Mouse (Mus musculus) erythroblast, embryonic 14.5 days (primary cell): ENCODE results near the gene Adat1. TPM values are rescaled to one million over a fixed set of nuclear protein-coding genes. Genes with fewer than 3 reads are reported as not detected.
A peak's percentile ranks its signal among the peaks of the same experiment; 100 is the strongest.

Experiments
- H3K27me3 ChIP-seq: 2 replicates; pipeline ENCODE4 v1.6.1; 2012; ENCODE audit warnings: inconsistent platforms; ENCODE audit not compliant: control insufficient read depth
- H3K36me3 ChIP-seq: 2 replicates; pipeline ENCODE4 v1.6.1; 2012; ENCODE audit warnings: mild to moderate bottlenecking, inconsistent platforms; ENCODE audit not compliant: control insufficient read depth
- H3K4me1 ChIP-seq: 2 replicates; pipeline ENCODE4 v1.6.1; 2012; ENCODE audit warnings: inconsistent platforms; ENCODE audit not compliant: control insufficient read depth
- H3K4me3 ChIP-seq: replicated peaks from 2 replicates; pipeline ENCODE3; 2012; ENCODE audit warnings: moderate library complexity, mild to moderate bottlenecking, inconsistent platforms
- H3K9me3 ChIP-seq: 2 replicates; pipeline ENCODE4 v1.6.1; 2012; ENCODE audit warnings: low read length, inconsistent platforms, mixed read lengths; ENCODE audit not compliant: control insufficient read depth
- GATA1 ChIP-seq: IDR thresholded peaks from 2 replicates; pipeline ENCODE4 v1.6.1; 2012; ENCODE audit warnings: low read length, inconsistent platforms, mixed read lengths
- TAL1 ChIP-seq: IDR thresholded peaks from 3 replicates; pipeline ENCODE4 v1.6.1; 2012; ENCODE audit warnings: low read length, inconsistent platforms, mixed read lengths
- polyA plus RNA-seq: library from polyadenylated mRNA; stranded (reverse); fragments of >175 nt; gene quantifications from 2 replicates; pipeline ENCODE4 v1.2.3, GENCODE M21; 2012

Adat1 gene
- polyA plus RNA-seq, 1 experiment: not detected

DNA sequence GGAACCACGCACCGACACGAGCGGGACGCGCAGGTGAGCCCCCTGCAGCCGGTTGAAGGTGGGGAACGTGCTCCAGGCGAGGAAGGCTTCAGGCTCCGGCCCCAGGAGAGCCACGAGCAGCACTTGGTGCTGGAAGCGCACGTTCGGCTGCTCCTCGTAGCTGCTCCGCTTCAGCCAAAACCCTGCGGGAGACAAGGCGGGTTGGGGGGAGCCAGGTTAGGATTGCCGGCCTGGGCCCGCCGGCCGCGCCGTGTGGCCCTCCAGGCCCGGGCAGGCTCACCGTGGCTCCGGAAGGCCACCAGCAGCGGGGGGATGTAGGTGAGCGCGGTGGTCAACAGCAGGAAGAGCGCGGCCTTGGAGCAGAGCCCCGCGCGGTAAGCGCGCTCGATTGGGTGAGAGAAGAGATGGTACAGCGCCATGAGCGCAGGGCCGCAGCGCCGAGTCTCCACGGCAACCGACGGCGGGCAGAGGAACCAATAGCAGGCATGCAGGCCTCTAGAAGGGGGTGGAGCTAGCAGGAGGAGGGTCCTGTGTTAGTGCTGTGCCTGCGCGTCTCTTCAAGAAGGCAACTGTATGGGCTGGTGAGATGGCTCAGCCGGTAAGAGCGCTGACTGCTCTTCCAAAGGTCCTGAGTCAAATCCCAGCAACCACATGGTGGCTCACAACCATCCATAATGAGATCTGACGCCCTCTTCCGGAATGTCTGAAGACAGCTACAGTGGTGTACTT lies 58.6 kb downstream of the Adat1 start, which contains the start of gene Tmem231:
Gene Tmem231, minus strand, starts transcription at position 534 of the 729 bp plus-strand sequence.
- Histone ChIP-seq H3K4me1 (peaks cover 63% of the 10 kb centered on the region), H3K27me3 (no peaks in the 10 kb centered on the region), H3K9me3 (no peaks in the 10 kb centered on the region), H3K36me3 (peaks cover 11% of the 10 kb centered on the region), H3K4me3 (peak within 1 kb of the TSS; percentile 83)
- TF ChIP-seq GATA1 (no peak), TAL1 (no peak)

DNA sequence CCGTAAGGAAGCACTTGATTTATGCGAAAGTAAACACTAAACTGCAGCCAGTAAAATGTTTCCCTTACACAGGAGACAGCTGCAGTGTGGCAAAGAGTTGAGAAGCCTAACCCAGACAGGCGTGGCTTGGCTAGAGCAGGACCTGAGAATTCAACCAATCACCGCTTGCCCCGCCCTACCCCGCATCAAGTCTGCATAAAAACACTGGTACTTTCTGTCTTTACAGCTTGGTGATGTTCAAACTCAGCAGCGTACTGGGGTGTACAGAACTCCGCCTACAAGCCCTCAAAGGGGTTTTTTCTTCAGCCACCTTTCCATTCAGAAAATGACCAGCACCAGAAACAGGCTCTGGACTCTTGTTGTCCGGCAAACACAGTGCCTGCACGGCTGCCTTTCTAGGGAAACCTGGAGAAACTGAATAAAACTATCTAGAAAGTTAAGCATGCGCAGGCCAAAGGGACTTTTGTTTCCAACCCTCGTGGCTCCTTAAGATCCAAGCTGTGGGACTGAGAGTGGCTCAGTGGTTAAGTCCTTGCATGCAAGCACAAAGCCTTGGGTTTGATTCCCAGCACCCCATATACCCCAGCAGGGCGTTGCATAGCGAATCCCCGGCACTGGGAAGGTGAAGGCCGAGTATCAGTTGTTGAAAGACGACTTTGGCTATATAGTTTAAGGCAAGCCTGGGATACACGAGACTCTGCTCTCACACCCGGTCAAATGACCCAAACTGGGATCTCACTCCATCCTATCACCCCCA lies 59.3 kb downstream of the Adat1 start:
- H3K9me3 ChIP-seq: no peaks in the 10 kb centered on the region
- H3K4me1 ChIP-seq: peaks cover 67% of the 10 kb centered on the region

GRCm38 (mm10) chr8:111931721-111932120 lies 60.4 kb downstream of the Adat1 start:
- Histone ChIP-seq H3K36me3 (peaks cover 12% of the 10 kb centered on the region), H3K9me3 (no peaks in the 10 kb centered on the region), H3K27me3 (no peaks in the 10 kb centered on the region), H3K4me1 (peaks cover 75% of the 10 kb centered on the region), H3K4me3 (no peak overlapping the region)
- no peak for TF ChIP-seq TAL1

More for the DNA sequence above, 59.3 kb downstream of the Adat1 start:
- Histone ChIP-seq H3K36me3 (peaks cover 12% of the 10 kb centered on the region), H3K4me3 (peak overlapping the region; percentile 83), H3K27me3 (no peaks in the 10 kb centered on the region)
- no peak for TF ChIP-seq TAL1
- TF ChIP-seq GATA1: no peak

GRCm38 (mm10) chr8:111929648-111930344 lies 62.3 kb downstream of the Adat1 start:
- peaks cover 12% of the 10 kb centered on the region for H3K36me3 ChIP-seq
- peak overlapping the region; percentile 57 for H3K4me3 ChIP-seq
- TF ChIP-seq GATA1 (peak; percentile 77), TAL1 (peak; percentile 69)
- H3K9me3 ChIP-seq: no peaks in the 10 kb centered on the region
- no peaks in the 10 kb centered on the region for H3K27me3 ChIP-seq
- peaks cover 86% of the 10 kb centered on the region for H3K4me1 ChIP-seq

DNA sequence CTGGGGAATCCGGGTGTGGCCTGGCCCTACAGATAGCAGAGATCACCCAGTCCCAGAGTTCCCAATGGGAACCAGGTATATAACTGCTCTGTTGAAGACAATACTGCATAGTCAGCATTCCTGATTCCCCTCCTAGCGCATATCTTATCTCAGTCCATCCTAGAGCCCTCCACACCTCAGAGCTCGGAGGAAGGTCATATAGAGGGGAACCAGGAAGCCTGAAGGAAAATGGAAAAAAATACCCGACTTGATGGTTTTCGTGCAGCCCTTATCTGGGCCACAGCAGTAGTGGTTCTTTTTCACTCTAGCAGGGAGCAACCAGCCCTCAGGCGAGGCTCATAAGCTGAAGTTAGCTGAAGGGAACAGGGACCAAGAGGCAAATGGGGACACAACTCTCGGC lies 67.1 kb downstream of the Adat1 start:
- H3K4me3 ChIP-seq: no peak overlapping the region
- TF ChIP-seq GATA1 (no peak), TAL1 (no peak)
- peaks cover 3% of the 10 kb centered on the region for H3K36me3 ChIP-seq
- no peaks in the 10 kb centered on the region for H3K9me3 ChIP-seq
- H3K27me3 ChIP-seq: no peaks in the 10 kb centered on the region
- peaks cover 56% of the 10 kb centered on the region for H3K4me1 ChIP-seq

DNA sequence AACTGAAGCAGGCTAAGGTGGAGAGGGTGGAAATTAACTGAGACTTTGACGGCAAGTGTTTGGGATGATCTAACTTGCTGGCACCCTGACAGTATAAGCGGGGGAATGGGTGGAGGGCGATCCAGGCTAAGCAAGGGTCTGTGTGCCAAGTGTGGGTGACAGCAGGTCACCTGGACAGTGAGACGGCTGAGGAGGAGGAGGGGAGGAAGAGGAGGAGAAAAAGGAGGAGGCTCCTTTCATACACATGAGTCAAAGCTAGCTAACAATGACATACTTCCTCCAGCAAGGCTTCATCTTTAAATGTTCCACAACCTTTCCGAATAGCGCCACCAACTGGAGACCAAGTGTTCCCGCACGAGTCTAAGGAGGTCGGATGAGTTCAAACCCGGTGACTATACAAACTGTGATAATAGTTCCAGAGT lies 68.7 kb downstream of the Adat1 start:
- no peak for TF ChIP-seq GATA1
- TF ChIP-seq TAL1: no peak

GRCm38 (mm10) chr8:111920971-111921370 lies 71.1 kb downstream of the Adat1 start:
- TF ChIP-seq TAL1 (no peak), GATA1 (no peak)
- H3K9me3 ChIP-seq: no peaks in the 10 kb centered on the region
- no peaks in the 10 kb centered on the region; the same call in 1 of the 2 replicates for H3K27me3 ChIP-seq
- peaks cover 27% of the 10 kb centered on the region for H3K4me1 ChIP-seq
- no peak overlapping the region for H3K4me3 ChIP-seq
- no peaks in the 10 kb centered on the region; the same call in 1 of the 2 replicates for H3K36me3 ChIP-seq

More for the DNA sequence above, 68.7 kb downstream of the Adat1 start:
- Histone ChIP-seq H3K4me1 (peaks cover 41% of the 10 kb centered on the region), H3K4me3 (no peak overlapping the region), H3K27me3 (no peaks in the 10 kb centered on the region), H3K9me3 (no peaks in the 10 kb centered on the region), H3K36me3 (no peaks in the 10 kb centered on the region; the same call in 1 of the 2 replicates)

- no peaks in the 10 kb centered on the region; the same call in 1 of the 2 replicates for H3K27me3 ChIP-seq
- H3K36me3 ChIP-seq: no peaks in the 10 kb centered on the region; the same call in 1 of the 2 replicates
- no peaks in the 10 kb centered on the region for H3K9me3 ChIP-seq
- peaks cover 15% of the 10 kb centered on the region for H3K4me1 ChIP-seq
- H3K4me3 ChIP-seq: no peak overlapping the region
- TF ChIP-seq GATA1 (no peak), TAL1 (no peak)
These were observed 72.4 kb downstream of the Adat1 start for GRCm38 (mm10) chr8:111919663-111920062.

Other genes starting within 250 kb of the Adat1 start
- gene Bcar1, start 248.5 kb downstream of the Adat1 start, polyA plus RNA-seq: 0.05 and 0.07 TPM in 2 replicates
- gene Cfdp1, start 138.0 kb downstream of the Adat1 start, polyA plus RNA-seq: 1.4 and 2.2 TPM in 2 replicates
- 0.07 and 0.08 TPM in 2 replicates for gene Tmem170, start 115.6 kb downstream of the Adat1 start, polyA plus RNA-seq
- gene Chst5, start 81.9 kb downstream of the Adat1 start, polyA plus RNA-seq: not detected in 2 replicates
- gene Tmem231, start 58.4 kb downstream of the Adat1 start, polyA plus RNA-seq: 0.33 and 0.70 TPM in 2 replicates
- gene Gabarapl2, start 51.6 kb downstream of the Adat1 start, polyA plus RNA-seq: 2.0 and 3.3 TPM in 2 replicates
- gene Kars, start 19.0 kb upstream of the Adat1 start, polyA plus RNA-seq: 5.8 and 6.3 TPM in 2 replicates
- gene Terf2ip, start 19.1 kb upstream of the Adat1 start, polyA plus RNA-seq: 0.40 and 0.49 TPM in 2 replicates
- 0.12 TPM in 1 of 2 replicates, not detected in the other for gene Gm6793, start 22.7 kb upstream of the Adat1 start, polyA plus RNA-seq